Mouse (Mus musculus) lung, adult 2 months (tissue): ENCODE results near the gene Gm47985. TPM values are rescaled to one million over a fixed set of nuclear protein-coding genes. Genes with fewer than 3 reads are reported as not detected.

Source experiments
- DNase-seq: peaks from one replicate; pipeline ENCODE4 v3.0.0; 2022
- H3K4me1 ChIP-seq: fragments of 200-500 bp; 2 replicates; pipeline ENCODE4 v1.6.1; 2011; ENCODE audit warnings: low read length; ENCODE audit not compliant: control insufficient read depth, insufficient read depth
- H3K4me3 ChIP-seq: fragments of 200-500 bp; replicated peaks from 2 replicates; pipeline ENCODE3; 2011; ENCODE audit warnings: low read depth, mild to moderate bottlenecking, control low read depth, low read length; ENCODE audit errors: extremely low read depth
- CTCF ChIP-seq: fragments of 200-500 bp; IDR thresholded peaks from 2 replicates; pipeline ENCODE4 v1.5.1; 2011; ENCODE audit warnings: mild to moderate bottlenecking, low read length, control low read depth; ENCODE audit not compliant: insufficient read depth
- POLR2A ChIP-seq: fragments of 200-500 bp; IDR thresholded peaks from 2 replicates; pipeline ENCODE4 v1.6.1; 2011; ENCODE audit warnings: low read depth, mild to moderate bottlenecking, control low read depth, low read length, borderline replicate concordance; ENCODE audit errors: extremely low read depth
- WGBS: fragments of 180-500 bp; shearing (Covaris S2); methylation state at CpG from one replicate; pipeline ENCODE4 v1.1.7; 2018; 5-methylcytosine and 5-hydroxymethylcytosine counted together
- polyA plus RNA-seq: library from polyadenylated mRNA; depleted of rRNA; stranded (reverse); fragments of >200 nt; gene quantifications from 2 replicates; pipeline ENCODE4 v1.2.3, GENCODE M21; 2012

Gene Gm47985
- polyA plus RNA-seq, 1 experiment, result not detected

DNA sequence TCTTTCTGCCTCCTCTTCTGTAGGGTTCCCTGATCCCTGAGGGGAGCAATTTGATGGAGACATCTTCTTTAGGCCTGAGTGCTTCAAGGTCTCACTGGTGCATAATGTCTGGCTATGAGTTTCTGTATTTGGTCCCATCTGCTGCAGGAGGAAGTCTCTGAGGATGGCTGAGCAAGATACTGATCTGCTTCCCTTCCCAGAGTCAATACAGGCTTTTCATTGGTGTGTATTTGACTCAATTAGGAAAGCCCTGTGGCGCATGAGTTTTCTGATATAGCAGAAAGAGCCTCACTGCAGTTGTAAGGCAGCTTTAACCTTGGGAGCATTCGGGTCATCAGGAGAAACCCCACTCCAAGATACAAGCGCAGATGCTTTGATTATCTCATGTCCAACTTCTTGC is 26.2 kb upstream of the Gm47985 start:
- H3K4me3 ChIP-seq, result no peak overlapping the region
- H3K4me1 ChIP-seq, result no peaks in the 10 kb centered on the region
- 86% methylated on average over 3 of the region's 3 CpGs for whole genome bisulfite sequencing
- DNase-seq, result no peak
- TF ChIP-seq CTCF, result no peak
- no peak for TF ChIP-seq POLR2A

DNA sequence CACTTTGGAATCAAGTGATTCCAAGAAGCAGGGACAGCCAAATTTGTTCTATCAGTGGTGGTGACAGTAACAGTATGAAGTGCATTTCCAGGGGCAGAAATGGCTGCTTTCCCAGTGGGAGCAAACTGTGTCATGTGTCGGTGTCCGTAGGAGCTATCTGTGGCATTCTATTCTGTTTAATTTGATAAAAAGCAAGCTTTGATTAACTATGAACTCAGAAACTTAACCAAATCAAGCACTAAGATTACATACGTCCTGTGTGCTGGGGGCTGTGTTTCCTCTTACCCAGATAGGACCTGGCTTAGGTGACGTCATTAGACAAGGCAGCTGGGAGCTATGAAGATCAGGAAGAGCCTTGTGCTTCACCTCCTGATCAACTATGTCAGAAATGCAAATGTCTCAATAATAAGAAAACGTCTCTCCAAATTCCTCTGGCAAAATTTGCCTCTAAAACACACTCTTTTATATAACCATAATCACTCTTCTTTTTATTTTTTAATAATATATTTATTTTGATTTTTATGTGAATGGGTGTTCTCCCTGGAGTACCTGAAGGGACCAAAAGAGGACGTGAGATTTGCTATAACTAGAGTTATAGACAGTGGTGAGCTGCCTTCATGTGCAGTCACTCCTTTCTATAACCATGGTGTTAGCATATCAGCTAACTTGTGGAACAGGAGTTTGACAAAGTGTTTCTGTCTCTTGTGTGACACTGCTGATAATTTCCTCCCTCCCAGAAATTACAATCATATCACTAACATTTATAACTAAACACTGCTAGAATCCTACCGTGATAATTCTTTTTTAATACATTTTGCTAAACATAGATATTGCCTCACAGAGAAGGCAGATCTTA is 25.3 kb upstream of the Gm47985 start:
- WGBS, result 61% methylated on average over 7 of the region's 7 CpGs
- Histone ChIP-seq H3K4me1 (no peaks in the 10 kb centered on the region), H3K4me3 (no peak overlapping the region)
- no peak for DNase-seq
- no peak for TF ChIP-seq CTCF
- no peak for TF ChIP-seq POLR2A

DNA sequence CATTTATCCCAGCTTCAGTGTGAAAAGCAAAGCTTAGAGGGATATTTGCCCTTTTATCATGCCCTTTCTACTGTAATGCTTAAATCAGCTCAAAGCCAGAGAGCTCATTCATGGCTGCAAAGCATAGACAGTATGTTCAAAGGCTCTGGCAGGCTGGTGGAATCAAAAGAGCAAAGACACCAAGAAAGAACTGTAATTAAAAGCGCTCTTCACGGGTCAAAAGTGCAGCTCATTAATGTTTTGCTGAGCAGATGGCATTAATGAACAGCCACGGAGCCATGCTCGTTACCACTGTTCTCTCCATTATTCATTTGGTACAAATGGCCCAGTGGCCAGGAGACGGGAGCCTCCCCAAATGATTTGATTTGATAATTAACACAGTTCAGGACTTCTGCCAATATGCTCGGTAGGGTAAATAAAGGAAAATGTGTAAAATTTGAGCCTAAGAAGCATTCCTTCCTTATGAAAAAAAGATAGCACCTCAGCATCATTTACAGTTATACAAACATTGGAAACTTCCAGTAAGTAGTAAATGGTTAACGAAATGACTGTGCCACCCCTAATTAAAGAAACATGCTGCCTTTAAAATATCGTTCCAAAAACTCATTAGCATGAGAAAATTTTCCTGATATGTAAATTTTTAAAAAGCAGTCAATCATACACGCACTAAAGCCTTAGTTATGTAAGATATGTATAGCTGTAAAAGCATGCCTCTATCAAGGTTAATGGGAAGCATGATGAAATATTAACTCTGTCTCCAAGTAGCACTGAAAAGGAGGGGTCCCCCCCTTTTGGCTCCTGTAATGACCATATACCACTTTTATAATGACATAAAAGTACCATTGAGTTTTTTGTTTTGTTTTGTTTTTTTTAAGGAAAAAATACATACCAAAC is 24.1 kb upstream of the Gm47985 start:
- 85% methylated on average over 9 of the region's 9 CpGs for WGBS
- H3K4me1 ChIP-seq, result no peaks in the 10 kb centered on the region
- no peak for TF ChIP-seq CTCF
- TF ChIP-seq POLR2A, result no peak
- H3K4me3 ChIP-seq, result no peak overlapping the region
- no peak for DNase-seq

DNA sequence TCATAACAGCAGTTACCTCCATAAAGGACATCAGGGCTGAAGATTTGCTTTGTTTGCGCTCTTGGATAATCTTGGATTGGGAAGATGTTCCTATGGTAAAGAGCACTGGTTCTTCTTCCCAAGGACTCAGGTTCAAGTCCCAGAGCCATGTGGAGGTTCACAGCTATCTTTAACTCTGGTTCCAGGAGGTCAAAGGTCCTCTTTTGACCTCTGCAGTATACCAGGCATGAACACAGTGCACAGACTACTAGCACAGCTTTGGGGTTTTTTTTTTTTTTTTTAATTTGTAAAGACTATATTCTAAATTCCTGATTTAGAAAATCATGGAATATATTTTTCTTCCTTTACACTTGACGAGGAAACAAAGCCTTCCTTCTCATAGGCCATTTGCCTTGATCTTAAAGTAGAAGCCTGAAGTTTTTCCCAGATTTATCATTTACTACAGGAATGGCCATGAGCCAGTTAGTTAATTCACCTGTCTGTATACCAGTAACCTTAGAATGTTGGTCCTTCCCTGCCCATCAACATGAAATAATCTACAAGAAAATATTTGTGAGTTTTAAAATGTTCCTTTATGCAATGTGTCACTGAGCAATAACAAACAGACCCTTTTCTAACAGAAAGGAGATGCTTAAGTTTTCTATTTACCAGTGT is 23.4 kb upstream of the Gm47985 start:
- DNase-seq, result no peak
- TF ChIP-seq CTCF, result no peak
- TF ChIP-seq POLR2A, result no peak
- H3K4me1 ChIP-seq, result no peaks in the 10 kb centered on the region
- H3K4me3 ChIP-seq, result no peak overlapping the region
- WGBS, result 89% methylated on average over 2 of the region's 2 CpGs

DNA sequence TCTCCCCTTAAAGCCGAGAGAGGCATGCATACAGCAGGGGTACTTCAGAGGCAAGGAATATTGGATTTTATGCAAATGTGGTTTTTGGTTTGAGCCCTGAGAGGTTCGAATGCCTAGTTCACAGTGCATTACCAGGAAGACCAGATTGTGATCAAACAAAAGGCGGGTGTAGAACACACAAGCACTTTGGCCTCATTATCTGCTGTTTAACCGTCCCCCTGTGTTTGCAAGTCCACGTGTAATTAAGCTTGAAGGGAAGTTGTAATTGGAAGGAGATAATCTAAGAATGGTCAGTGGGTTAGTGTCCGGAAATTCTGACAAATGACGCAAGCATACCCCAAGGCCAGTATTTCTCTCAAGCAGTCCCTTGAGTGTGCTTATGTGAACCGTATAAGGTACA is 16.3 kb upstream of the Gm47985 start:
- 61% methylated on average over 8 of the region's 8 CpGs for WGBS

DNA sequence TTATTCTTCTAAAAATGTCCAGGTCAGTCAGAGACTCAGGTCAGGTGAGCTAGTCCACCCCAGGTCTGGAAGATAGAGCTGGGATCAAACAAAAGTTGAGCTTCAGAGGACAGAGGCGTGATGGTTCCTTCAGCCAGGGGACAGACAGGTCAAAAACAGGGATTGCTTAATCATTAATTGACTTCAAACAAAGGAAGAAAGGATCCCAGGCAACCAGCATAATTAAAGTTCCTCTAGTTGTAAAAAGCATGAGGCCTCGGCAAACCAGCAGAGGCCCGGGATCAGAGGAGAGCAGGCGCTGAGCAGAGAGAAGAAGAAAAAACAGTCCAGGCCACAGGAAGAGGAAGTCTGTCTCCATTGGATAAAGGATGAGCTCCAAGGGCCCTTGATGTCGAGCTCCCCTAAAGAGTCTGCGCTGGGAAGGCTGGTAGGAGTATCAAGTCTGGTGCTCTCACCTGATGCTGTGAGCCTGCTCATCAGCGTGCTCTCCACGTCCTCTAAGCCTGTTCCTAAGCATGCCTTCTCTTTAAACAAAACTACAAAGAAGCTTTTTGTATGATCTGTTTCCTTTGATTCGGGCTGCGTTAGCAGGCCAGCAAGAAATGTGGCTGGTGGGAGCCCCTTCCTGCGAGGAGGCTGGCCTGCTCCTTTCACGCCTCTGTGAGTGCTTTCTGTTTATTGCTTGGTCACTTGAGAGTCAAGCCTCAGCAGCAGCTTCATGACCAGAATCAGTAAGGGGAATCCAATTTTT is 14.9 kb upstream of the Gm47985 start:
- no peak for DNase-seq
- WGBS, result 43% methylated on average over 12 of the region's 12 CpGs
- no peak for TF ChIP-seq CTCF
- TF ChIP-seq POLR2A, result no peak
- H3K4me3 ChIP-seq, result no peak overlapping the region
- no peaks in the 10 kb centered on the region for H3K4me1 ChIP-seq

More for the DNA sequence above, 16.3 kb upstream of the Gm47985 start:
- H3K4me3 ChIP-seq, result no peak overlapping the region
- H3K4me1 ChIP-seq, result no peaks in the 10 kb centered on the region
- TF ChIP-seq CTCF, result no peak
- no peak for TF ChIP-seq POLR2A
- no peak for DNase-seq

DNA sequence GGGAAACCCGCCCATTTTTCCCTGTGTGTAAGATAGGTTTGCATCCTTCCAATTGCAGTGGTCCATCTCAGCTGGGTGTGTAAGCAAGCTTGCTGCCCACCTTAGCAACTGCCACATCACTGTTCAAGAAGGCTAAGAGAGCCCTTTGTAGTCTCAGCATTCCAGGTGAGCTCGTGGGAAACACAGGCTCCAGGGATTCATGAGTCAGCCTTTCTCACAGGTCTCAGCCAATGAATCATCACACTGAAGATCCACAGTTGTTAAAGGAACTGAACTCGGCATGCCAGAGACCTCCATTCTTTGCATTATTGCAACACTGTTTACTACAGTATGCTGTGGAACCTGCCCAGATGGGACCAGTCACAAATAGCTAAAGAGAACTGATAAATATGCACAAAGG is 13.7 kb upstream of the Gm47985 start:
- Histone ChIP-seq H3K4me3 (no peak overlapping the region), H3K4me1 (no peaks in the 10 kb centered on the region)
- WGBS, result 64% methylated on average over 3 of the region's 3 CpGs
- TF ChIP-seq CTCF, result no peak
- no peak for TF ChIP-seq POLR2A
- no peak for DNase-seq

DNA sequence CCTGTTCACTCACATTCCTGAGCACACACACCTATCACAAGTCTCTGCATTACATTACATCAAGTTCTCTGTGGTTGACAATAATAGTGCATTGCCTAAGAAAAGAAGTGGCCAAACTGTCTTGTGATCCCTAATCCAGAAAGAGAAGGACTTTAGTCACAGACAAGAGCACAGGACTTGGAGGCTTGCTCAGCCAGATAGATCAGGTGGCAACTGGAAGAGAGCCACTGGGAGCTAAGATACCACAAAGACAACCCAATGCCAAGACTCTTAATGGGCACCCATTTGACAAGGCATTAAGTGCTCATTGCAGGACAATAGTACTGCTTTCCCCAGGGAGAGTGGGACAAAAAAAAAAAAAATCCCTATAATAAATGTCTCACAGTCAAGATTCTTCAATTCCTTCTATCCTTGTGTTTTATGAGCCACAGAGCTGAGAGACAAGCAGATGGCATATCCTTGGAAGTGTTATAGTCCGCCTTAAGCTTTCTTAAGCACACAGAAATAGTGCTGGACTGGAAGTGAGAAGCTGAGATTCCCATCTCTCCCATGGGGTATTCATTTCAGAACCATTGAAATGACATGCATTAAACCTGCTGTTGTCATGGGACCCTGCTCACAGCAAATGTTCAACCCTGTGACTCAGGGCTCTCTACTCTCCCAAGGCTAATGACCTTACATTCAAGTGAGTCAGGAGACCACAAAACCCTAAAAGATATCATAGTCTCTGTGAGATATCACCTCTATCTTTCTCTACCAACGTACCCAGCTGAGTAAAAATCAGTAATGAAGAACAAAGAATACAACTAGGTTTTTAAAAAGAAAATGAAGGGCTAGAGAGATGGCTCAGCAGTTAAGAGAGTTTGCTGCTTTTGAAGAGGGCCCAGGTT is 10.5 kb upstream of the Gm47985 start:
- DNase-seq, result no peak
- Histone ChIP-seq H3K4me1 (no peaks in the 10 kb centered on the region), H3K4me3 (no peak overlapping the region)
- WGBS, result 87% methylated on average over 2 of the region's 2 CpGs
- TF ChIP-seq POLR2A (no peak), CTCF (no peak)
